Mouse (Mus musculus) ZHBTc4 (cell line): ENCODE measurements at regions not wholly inside any gene's neighbourhood (a gene's known extent, or its start where the extent isn't known, plus 50 kb on each side); places are given as distances from the start of the nearest gene placed in this dataset.

Experiments used
- DNase-seq: peaks from one replicate; pipeline ENCODE4 v3.0.0-alpha.2; 2011; ENCODE audit warnings: low read depth, low spot score

DNA sequence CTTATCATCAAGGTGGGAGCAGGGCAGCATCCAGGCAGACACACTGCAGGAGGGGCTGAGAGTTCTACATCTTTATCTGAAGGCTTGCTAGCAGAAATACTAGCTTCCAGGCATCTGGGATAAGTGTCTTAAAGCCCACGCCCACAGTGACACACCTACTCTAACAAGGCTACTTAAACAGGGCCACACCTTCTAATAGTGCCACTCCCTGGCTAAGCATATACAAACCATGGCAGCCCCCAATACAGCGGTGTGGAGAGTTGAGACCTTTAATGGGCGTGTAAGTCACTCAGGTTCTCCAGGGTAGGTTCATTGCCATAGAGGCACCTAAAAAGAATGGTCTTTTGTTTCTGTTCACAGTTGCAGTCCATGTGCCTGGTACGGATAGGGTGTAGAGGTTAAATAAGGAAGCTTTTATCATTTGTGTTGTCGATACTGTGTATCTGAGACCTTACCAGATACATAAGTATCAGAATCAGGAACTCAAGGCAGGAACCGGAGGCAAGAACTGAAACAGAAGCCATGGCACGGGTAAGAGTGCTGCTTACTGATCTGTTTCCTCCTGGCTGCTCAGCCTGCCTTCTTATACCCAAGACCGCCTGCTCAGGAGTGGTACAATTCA lies 69.0 kb upstream of the Atrnl1 start:
- DNase-seq, result peak; percentile 24

- no peak for DNase-seq
Observed at GRCm38 (mm10) chr19:57542506-57542905, 68.3 kb upstream of the Atrnl1 start.

- peak; percentile 21 for DNase-seq
Observed at GRCm38 (mm10) chr19:57543681-57544214, 67.1 kb upstream of the Atrnl1 start.

DNA sequence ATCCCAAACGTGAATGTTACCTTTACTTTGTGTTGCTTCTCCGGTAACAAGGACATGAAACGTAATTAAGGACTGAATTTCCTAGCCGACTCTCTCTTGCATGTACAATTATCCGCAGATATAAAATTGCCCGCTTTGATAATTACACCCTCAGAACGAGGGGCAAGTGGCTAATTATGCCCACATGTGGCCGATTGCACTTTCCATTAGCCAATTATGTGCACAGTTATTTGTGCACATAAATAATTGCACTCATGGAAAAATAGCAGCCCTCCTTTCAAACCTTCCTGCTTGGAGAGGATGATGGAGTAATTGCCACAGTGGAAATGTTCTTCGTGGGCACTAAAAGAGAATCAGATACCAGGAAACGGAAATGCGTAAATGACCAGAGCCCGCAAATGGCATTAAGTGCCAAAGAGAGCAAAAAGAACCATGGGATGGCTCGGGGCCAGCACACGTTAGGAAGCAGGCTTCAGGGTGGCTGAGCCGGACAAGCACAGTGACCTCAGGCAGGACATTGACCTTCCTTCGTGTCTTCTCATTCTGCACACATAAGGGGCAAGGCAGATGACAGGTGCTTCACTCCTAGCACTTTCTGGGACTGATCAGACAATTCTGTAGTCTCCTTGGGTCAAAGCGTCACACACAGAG lies 66.5 kb upstream of the Atrnl1 start:
- no peak for DNase-seq

- no peak for DNase-seq
Observed at GRCm38 (mm10) chr19:57545071-57545470, 65.8 kb upstream of the Atrnl1 start.

DNA sequence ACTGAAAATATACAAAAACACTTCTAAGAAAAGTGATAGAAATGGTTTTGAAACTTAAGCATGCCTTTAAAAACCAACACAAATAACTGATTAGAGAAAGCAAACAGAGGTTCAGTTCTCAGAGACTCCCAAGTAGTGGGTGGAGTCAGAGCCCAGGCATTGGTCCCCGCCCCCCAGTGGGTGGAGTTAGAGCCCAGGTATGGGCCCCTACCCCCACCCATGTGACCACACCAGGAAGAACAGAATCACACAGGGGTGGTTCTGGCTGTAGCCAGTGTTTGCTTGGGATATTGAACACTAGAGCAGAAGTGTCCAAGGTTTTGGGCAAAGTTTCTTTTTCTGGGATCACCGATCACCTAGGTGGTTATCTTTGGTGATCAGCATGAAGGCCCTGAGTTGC lies 64.8 kb upstream of the Atrnl1 start:
- peak; percentile 73 for DNase-seq

DNA sequence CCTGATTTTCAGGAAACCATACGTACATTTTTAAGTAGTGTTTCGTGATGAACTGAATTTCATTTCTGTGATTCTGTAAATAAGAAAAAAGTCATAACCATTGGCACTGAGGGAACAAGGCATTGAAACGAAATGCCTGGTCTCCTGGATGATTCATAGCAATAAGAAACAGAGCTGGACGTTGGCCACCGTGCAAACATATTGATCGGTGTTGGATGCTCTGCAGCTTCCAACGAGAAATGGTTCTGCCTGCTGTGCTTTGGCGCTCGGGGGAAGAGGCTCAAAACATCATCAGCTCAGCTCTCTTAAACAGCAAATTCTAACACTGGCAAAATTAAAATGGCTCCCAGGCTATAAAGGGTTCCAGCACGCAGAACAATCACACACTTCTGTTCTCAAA lies 64.3 kb upstream of the Atrnl1 start:
- DNase-seq, result no peak

GRCm38 (mm10) chr19:57548093-57548492 lies 62.7 kb upstream of the Atrnl1 start:
- no peak for DNase-seq

- DNase-seq, result no peak
Observed at GRCm38 (mm10) chr19:57548661-57549060, 62.2 kb upstream of the Atrnl1 start.

GRCm38 (mm10) chr19:57552964-57553740 lies 57.7 kb upstream of the Atrnl1 start:
- DNase-seq, result no peak

- DNase-seq, result no peak
Observed at GRCm38 (mm10) chr19:57554086-57554485, 56.7 kb upstream of the Atrnl1 start.

GRCm38 (mm10) chr19:57555313-57555712 lies 55.5 kb upstream of the Atrnl1 start:
- DNase-seq, result peak; percentile 16

DNA sequence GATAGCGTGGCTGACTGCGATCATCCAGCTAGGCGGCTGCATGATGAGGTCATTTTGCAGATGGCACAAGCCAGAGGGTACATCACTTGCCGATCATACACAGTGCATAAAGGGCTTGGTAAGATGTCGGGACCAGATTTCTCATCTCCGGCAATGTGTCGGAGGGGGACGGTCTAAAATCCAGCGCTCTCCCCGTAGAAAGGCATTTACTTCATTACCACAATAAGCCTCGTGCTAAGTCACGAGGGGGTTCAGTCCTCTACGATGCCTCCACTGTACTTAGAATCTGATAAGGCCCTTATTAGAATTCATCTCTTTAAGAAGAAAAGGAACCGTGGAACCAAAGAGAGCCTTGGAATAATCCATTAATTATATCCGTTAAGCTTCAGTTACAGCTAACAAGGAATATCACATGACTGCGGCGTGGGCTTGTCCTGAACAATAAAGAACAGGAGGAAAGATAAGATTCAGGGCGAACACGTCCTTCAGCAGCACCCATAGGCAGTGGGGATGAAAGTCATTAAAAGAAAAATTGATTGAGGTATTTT lies 52.3 kb upstream of the Atrnl1 start:
- no peak for DNase-seq

DNA sequence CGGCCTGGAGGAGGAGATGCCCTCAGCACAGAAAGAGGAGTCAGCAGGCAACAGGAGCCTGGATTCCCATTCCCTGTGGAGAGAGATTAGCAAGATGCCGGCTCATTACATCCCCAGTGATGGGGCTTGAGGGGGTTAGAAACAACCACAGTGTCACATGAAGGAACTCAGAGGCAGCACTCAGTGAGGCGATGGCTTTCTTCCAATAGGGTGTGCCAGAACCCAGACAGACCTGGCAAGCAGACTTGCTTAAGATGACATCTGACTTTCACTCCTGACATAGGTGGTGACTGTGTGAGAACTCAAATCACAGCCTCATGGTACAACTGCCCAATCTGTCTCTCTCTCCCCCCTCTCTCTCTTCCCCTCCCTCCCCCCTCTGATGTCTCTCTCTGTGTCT lies 50.1 kb upstream of the Atrnl1 start:
- no peak for DNase-seq
